Mouse (Mus musculus): Measurements from ENCODE around the gene Plscr4. TPM values are rescaled to one million over a fixed set of nuclear protein-coding genes. Genes with fewer than 3 reads are reported as not detected.

Gene Plscr4
- 17.2 and 23.4 TPM in 2 replicates for polyA plus RNA-seq (2012; rRNA removed; ENCODE audit: low replicate concordance)

DNA sequence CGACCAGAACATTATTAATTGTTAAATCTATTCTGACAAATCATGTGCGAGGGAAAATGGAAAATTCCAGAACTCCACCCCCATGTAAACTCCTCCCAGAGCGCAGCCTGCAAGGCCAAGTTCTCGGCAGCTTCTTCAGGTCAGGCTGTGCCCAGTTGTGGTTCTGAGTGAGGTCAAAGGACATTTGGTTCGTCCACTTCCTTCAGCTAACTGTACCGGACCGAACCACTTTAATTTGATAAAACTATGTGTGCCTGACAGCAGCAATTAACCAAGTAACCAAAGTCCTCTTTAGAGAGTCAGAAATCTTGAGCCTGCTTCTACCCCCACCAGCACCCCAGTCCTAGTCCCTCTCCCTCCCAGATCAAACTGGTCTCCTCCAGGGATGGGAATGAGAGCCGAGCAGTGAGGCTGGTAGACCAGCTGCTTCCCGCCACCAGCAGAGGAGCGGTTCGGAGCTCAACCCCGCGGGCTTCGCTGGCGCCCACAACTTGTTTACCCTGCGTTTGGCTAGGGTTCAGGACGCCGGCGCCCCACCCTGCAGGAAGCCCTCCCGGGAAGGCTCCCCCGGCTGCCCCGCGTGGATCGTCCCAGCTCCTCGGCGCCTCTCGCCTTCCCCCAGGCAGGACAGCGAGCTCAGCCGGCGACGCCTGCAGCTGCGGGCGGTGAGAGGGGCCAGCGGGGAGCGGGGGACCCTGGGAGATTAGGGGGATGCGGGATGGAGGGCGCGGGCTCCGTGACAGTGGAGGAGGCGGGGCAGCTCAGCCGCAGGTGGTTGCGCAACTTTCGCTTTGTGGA lies at the start of gene Plscr4:
TSS of gene Plscr4 (plus strand) at position 113 of the 798 bp plus-strand sequence.

Other genes with a start within 250 kb of the Plscr4 start
- gene Plscr1, start 207.6 kb upstream of the Plscr4 start, polyA plus RNA-seq (2012; rRNA removed; ENCODE audit: low replicate concordance), result 2.8 and 14.5 TPM in 2 replicates
- gene Plscr2, start 181.8 kb upstream of the Plscr4 start, polyA plus RNA-seq (2012; rRNA removed; ENCODE audit: low replicate concordance), result 5.1 and 5.8 TPM in 2 replicates
- gene 1700057G04Rik, start 148.0 kb upstream of the Plscr4 start, polyA plus RNA-seq (2012; rRNA removed; ENCODE audit: low replicate concordance), result not detected in 2 replicates
- gene Plod2, start 84.8 kb downstream of the Plscr4 start, polyA plus RNA-seq (2012; rRNA removed; ENCODE audit: low replicate concordance), result 4.9 and 31.0 TPM in 2 replicates